Mouse (Mus musculus) myocyte (in vitro differentiated cells): ENCODE measurements around the gene Ppp2r5d.

ENCODE experiments used
- CEBPB ChIP-seq: IDR thresholded peaks from 2 replicates; pipeline ENCODE4 v1.6.1; 2011; ENCODE audit warnings: mild to moderate bottlenecking, moderate library complexity; ENCODE audit not compliant: poor library complexity, insufficient read depth, severe bottlenecking
- E2F4 ChIP-seq: IDR thresholded peaks from one replicate; pipeline ENCODE4 v1.6.1; 2011; ENCODE audit warnings: mild to moderate bottlenecking, control low read depth, moderate library complexity; ENCODE audit not compliant: insufficient read depth
- MAX ChIP-seq: IDR thresholded peaks from one replicate; pipeline ENCODE4 v1.6.1; 2011; ENCODE audit warnings: low read depth, mild to moderate bottlenecking, control low read depth
- MYOD1 ChIP-seq, 3 experiments: IDR thresholded peaks; one replicate each; pipeline ENCODE4 v1.6.1; 2011; ENCODE audit warnings: control low read depth in 2 of 3, low read depth in 2 of 3, mild to moderate bottlenecking in 2 of 3, moderate library complexity in 1 of 3; ENCODE audit not compliant: insufficient read length in 2 of 3, control insufficient read depth in 1 of 3
- MYOG ChIP-seq, 3 experiments: IDR thresholded peaks; one replicate each; pipeline ENCODE4 v1.6.1; 2011; ENCODE audit warnings: control low read depth in 2 of 3, low read depth in 2 of 3, mild to moderate bottlenecking in 2 of 3; ENCODE audit not compliant: insufficient read length in 2 of 3, control insufficient read depth in 1 of 3, insufficient read depth in 1 of 3
- POLR2A ChIP-seq: IDR thresholded peaks from one replicate; pipeline ENCODE4 v1.6.1; 2011; ENCODE audit warnings: low read depth, mild to moderate bottlenecking, control low read depth, moderate library complexity; ENCODE audit not compliant: insufficient read length
- POLR2AphosphoS2 ChIP-seq: IDR thresholded peaks from one replicate; pipeline ENCODE4 v1.6.1; 2011; ENCODE audit warnings: low read depth, control low read depth; ENCODE audit not compliant: insufficient read length
- REST ChIP-seq: IDR thresholded peaks from one replicate; pipeline ENCODE4 v1.6.1; 2011; ENCODE audit warnings: mild to moderate bottlenecking, control low read depth, moderate library complexity; ENCODE audit not compliant: insufficient read depth, insufficient read length
- SRF ChIP-seq: IDR thresholded peaks from one replicate; pipeline ENCODE4 v1.6.1; 2011; ENCODE audit warnings: low read depth; ENCODE audit not compliant: control insufficient read depth, insufficient read length
- TCF12 ChIP-seq: IDR thresholded peaks from one replicate; pipeline ENCODE4 v1.6.1; 2011; ENCODE audit warnings: mild to moderate bottlenecking, control low read depth; ENCODE audit not compliant: poor library complexity, insufficient read depth, severe bottlenecking
- USF1 ChIP-seq: IDR thresholded peaks from one replicate; pipeline ENCODE4 v1.6.1; 2011; ENCODE audit warnings: low read depth, mild to moderate bottlenecking, control low read depth, moderate library complexity

DNA sequence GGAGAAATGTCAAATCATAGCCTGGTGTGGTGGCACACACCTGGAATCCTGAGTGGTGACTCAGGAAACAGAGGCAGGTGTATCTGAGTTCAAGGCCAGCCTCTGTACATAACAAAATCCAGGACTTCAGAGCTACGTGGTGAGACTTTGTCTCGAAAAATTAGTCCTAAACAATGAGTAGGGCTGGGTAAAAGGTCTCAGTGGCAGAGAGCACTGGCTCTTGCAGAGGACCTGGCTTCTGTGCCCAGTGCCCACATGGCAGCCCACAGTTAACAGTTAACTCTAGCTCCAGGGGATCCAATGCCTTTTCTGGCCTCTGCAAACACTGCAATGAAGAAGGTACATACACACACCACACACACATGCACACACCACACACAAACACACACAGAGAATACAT lies 42.9 kb upstream of the Ppp2r5d start:
- TF ChIP-seq SRF = no peak
- no peak for TF ChIP-seq POLR2AphosphoS2
- TF ChIP-seq USF1 = no peak
- no peak for TF ChIP-seq MAX
- no peak for TF ChIP-seq REST
- no peak for TF ChIP-seq TCF12
- no peak for TF ChIP-seq MYOG (IDR thresholded peaks at IDR 0.05; ENCODE audit: control insufficient read depth in 1 of 3, insufficient read depth in 1 of 3, insufficient read length in 2 of 3, low read depth in 2 of 3)
- TF ChIP-seq POLR2A = no peak
- no peak for TF ChIP-seq E2F4
- no peak for TF ChIP-seq MYOD1 (IDR thresholded peaks at IDR 0.05; ENCODE audit: control insufficient read depth in 1 of 3, insufficient read length in 2 of 3, low read depth in 2 of 3)
- no peak for TF ChIP-seq CEBPB
